Mouse (Mus musculus): Measurements from ENCODE around the gene Lmna. TPM values are rescaled to one million over a fixed set of nuclear protein-coding genes. Genes with fewer than 3 reads are reported as not detected.

Lmna gene
- polyA plus RNA-seq, 1 experiment from 2014 or later = 267 TPM

DNA sequence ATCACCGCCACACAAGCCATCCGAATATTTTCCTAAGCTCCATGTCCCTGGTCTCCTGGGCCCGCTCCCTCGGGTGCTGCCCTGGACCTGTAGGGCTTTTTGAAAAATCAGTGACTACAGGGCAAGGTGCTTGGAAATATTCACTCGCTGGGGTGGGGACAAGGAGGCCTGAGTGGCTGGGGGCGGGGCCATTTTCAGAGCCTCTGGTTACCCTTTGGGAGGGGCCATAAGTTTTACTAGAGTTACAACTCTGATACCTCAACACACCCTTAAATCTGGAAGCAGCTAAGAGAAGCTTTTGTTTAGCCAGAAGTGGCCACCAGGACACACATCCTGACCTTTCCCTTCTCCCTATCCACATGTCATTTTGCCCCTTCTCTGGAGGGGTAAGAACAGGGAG, 27.4 kb upstream of the Lmna start:
- H3K27ac ChIP-seq (replicated peaks) = peak overlapping the region; percentile 30; the same call in 1 of the 2 replicates

DNA sequence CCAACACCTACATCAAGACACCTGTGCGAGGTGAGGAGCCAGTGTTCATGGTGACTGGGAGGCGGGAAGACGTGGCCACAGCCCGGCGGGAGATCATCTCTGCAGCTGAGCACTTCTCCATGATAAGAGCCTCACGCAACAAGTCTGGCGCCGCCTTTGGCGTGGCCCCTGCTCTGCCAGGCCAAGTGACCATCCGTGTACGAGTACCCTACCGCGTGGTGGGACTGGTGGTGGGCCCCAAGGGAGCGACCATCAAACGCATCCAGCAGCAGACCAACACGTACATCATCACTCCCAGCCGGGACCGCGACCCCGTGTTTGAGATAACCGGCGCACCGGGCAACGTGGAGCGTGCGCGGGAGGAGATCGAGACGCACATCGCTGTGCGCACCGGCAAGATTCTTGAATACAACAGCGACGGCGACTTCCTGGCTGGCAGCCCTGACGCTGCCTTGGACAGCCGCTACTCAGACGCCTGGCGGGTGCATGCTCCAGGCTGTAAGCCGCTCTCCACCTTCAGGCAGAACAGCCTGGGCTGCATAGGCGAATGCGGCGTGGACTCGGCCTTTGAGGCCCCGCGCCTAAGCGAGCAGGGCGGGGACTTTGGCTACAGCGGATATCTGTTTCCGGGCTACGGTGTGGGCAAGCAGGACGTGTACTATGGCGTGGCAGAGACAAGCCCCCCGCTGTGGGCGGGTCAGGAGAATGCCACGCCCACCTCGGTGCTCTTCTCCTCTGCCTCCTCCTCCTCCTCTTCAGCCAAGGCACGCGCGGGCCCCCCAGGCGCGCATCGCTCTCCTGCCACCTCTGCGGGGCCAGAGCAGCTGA, 26.6 kb upstream of the Lmna start:
- TF ChIP-seq CTCF (IDR thresholded peaks at IDR 0.05; ENCODE audit: low read depth) = no peak; the same call in 1 of the 2 replicates
- TF ChIP-seq EP300 (optimal IDR thresholded peaks at IDR 0.05) = no peak
- no peaks in the 10 kb centered on the region for H3K9me3 ChIP-seq (ENCODE audit: control insufficient read depth, low read length)
- H3K27ac ChIP-seq (replicated peaks) = peak overlapping the region; percentile 30; the same call in 1 of the 2 replicates
- ATAC-seq (ENCODE audit: low FRiP score, low TSS enrichment) (peak; percentile 78), DNase-seq (ENCODE audit: low spot score) (peak; percentile 84)
- H3K9ac ChIP-seq (ENCODE audit: low read length) = peak overlapping the region; percentile 52
- peak overlapping the region; percentile 36 for H3K4me3 ChIP-seq (ENCODE audit: low read depth, low read length)
- H3K4me1 ChIP-seq (replicated peaks; ENCODE audit: control insufficient read depth, insufficient read depth) = peaks cover 13% of the 10 kb centered on the region; the same call in 1 of the 2 replicates
- 0 out of 2 replicates have a peak, but pooled peaks cover 4% of the 10 kb centered on the region for H3K36me3 ChIP-seq (ENCODE audit: control insufficient read depth, insufficient read depth, low read length)
- H3K27me3 ChIP-seq (ENCODE audit: control insufficient read depth, insufficient read depth, low read length) = no peaks in the 10 kb centered on the region
- peak overlapping the region; percentile 58 for H3K4me2 ChIP-seq (replicated peaks; ENCODE audit: low read depth)
- 12% methylated on average over 63 of the region's 64 CpGs for WGBS

More for the DNA sequence above, 27.4 kb upstream of the Lmna start:
- DNase-seq (ENCODE audit: low spot score) (no peak), ATAC-seq (ENCODE audit: low FRiP score, low TSS enrichment) (peak; percentile 1; the same call in 1 of the 2 replicates)
- Histone ChIP-seq H3K4me3 (ENCODE audit: low read depth, low read length) (no peak overlapping the region; the same call in 1 of the 2 replicates), H3K4me1 (replicated peaks; ENCODE audit: control insufficient read depth, insufficient read depth) (peaks cover 13% of the 10 kb centered on the region; the same call in 1 of the 2 replicates), H3K36me3 (ENCODE audit: control insufficient read depth, insufficient read depth, low read length) (peaks cover 4% of the 10 kb centered on the region; the same call in 1 of the 2 replicates), H3K4me2 (replicated peaks; ENCODE audit: low read depth) (peak overlapping the region; percentile 58), H3K9me3 (ENCODE audit: control insufficient read depth, low read length) (no peaks in the 10 kb centered on the region), H3K9ac (ENCODE audit: low read length) (peak overlapping the region; percentile 52; the same call in 1 of the 2 replicates), H3K27me3 (ENCODE audit: control insufficient read depth, insufficient read depth, low read length) (no peaks in the 10 kb centered on the region)
- WGBS = 70% methylated on average over 6 of the region's 6 CpGs
- TF ChIP-seq CTCF (IDR thresholded peaks at IDR 0.05; ENCODE audit: low read depth) = no peak
- no peak for TF ChIP-seq EP300 (optimal IDR thresholded peaks at IDR 0.05)

DNA sequence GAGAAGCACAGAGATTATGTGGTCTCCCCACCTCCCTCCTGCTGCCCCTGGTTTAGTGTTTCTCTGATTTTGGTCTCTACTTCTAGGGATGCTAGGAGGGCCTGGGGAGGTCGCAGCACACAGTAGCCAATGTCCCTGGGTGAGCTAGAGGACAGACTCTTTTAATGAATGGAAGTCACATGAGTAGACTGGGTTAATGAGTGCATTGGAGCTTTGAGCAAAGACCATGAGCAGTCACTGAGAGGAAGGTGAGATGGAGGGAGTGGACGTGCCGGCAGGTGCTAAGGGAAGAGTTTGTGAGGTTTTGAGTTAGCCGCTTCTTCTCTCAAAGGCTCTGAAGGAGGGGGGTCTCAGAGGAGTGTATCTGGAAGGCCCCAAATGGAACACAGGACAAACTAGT, 25.8 kb upstream of the Lmna start:
- Histone ChIP-seq H3K4me3 (ENCODE audit: low read depth, low read length) (no peak overlapping the region), H3K27me3 (ENCODE audit: control insufficient read depth, insufficient read depth, low read length) (no peaks in the 10 kb centered on the region), H3K4me2 (replicated peaks; ENCODE audit: low read depth) (0 out of 2 replicates have a peak overlapping the region, but pooled peaks have one; percentile 58), H3K36me3 (ENCODE audit: control insufficient read depth, insufficient read depth, low read length) (0 out of 2 replicates have a peak, but pooled peaks cover 4% of the 10 kb centered on the region), H3K9ac (ENCODE audit: low read length) (no peak overlapping the region), H3K4me1 (replicated peaks; ENCODE audit: control insufficient read depth, insufficient read depth) (peaks cover 13% of the 10 kb centered on the region; the same call in 1 of the 2 replicates), H3K9me3 (ENCODE audit: control insufficient read depth, low read length) (no peaks in the 10 kb centered on the region), H3K27ac (replicated peaks) (no peak overlapping the region)
- TF ChIP-seq EP300 (optimal IDR thresholded peaks at IDR 0.05) (no peak), CTCF (IDR thresholded peaks at IDR 0.05; ENCODE audit: low read depth) (no peak)
- ATAC-seq (ENCODE audit: low FRiP score, low TSS enrichment) (no peak), DNase-seq (ENCODE audit: low spot score) (no peak)
- WGBS = 69% methylated on average over 4 of the region's 4 CpGs

DNA sequence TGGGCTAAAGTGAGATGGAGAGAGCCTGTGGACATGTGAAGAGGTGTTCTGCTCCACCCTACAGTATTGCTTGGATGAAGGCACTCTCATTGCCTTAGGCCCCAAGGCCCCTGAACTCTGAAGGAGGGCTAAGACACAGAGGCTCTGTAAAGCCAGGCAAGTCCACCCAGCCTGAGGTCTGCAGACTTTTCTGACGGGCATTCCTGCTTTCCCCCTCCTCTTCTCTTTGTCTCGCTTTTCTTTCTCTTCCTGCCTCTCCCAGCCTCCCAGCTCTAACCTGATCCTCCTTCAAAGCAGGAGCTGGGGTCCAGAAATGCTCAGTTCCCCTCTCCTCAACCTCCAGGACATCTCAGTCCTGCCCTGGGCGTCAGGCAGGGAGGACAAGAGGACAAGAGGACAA, 25.2 kb upstream of the Lmna start:
- no peak overlapping the region for H3K4me3 ChIP-seq (ENCODE audit: low read depth, low read length)
- WGBS = 67% methylated on average over 3 of the region's 3 CpGs

DNA sequence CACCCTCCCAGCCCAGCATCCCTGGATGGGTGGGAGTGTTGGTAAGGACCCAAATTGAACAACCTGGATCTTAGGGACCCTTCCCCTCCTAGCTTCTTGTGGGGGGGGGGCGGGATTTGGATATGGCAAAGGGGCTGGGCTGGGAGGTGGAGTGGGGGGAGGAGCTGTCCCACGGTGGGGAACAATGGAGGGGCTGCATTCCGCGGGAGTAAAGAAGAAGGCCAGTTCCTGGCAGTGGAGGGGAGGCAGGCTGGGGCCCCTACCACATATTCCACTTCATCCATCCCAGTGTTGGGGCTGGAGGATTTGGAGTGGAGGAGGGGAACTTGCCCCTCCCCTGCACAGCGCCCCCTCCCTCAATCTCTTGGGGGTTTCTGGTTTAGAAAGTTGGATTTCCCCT, 23.9 kb upstream of the Lmna start:
- H3K27ac ChIP-seq (replicated peaks) = no peak overlapping the region
- H3K4me1 ChIP-seq (replicated peaks; ENCODE audit: control insufficient read depth, insufficient read depth) = peaks cover 13% of the 10 kb centered on the region; the same call in 1 of the 2 replicates
- peak overlapping the region; percentile 92 for H3K4me2 ChIP-seq (replicated peaks; ENCODE audit: low read depth)
- H3K9me3 ChIP-seq (ENCODE audit: control insufficient read depth, low read length) = no peaks in the 10 kb centered on the region
- WGBS = 10% methylated on average over 5 of the region's 5 CpGs
- H3K4me3 ChIP-seq (ENCODE audit: low read depth, low read length) = peak overlapping the region; percentile 77
- TF ChIP-seq CTCF (IDR thresholded peaks at IDR 0.05; ENCODE audit: low read depth) (no peak), EP300 (optimal IDR thresholded peaks at IDR 0.05) (no peak)
- no peak for ATAC-seq (ENCODE audit: low FRiP score, low TSS enrichment)
- 0 out of 2 replicates have a peak, but pooled peaks cover 4% of the 10 kb centered on the region for H3K36me3 ChIP-seq (ENCODE audit: control insufficient read depth, insufficient read depth, low read length)
- no peak for DNase-seq (ENCODE audit: low spot score)
- H3K27me3 ChIP-seq (ENCODE audit: control insufficient read depth, insufficient read depth, low read length) = no peaks in the 10 kb centered on the region
- H3K9ac ChIP-seq (ENCODE audit: low read length) = no peak overlapping the region; the same call in 1 of the 2 replicates

More for the DNA sequence above, 25.2 kb upstream of the Lmna start:
- no peak for ATAC-seq (ENCODE audit: low FRiP score, low TSS enrichment)
- H3K36me3 ChIP-seq (ENCODE audit: control insufficient read depth, insufficient read depth, low read length) = 0 out of 2 replicates have a peak, but pooled peaks cover 4% of the 10 kb centered on the region
- no peak overlapping the region for H3K4me2 ChIP-seq (replicated peaks; ENCODE audit: low read depth)
- H3K9me3 ChIP-seq (ENCODE audit: control insufficient read depth, low read length) = no peaks in the 10 kb centered on the region
- H3K9ac ChIP-seq (ENCODE audit: low read length) = no peak overlapping the region
- DNase-seq (ENCODE audit: low spot score) = no peak
- peaks cover 13% of the 10 kb centered on the region; the same call in 1 of the 2 replicates for H3K4me1 ChIP-seq (replicated peaks; ENCODE audit: control insufficient read depth, insufficient read depth)
- H3K27ac ChIP-seq (replicated peaks) = no peak overlapping the region
- no peaks in the 10 kb centered on the region for H3K27me3 ChIP-seq (ENCODE audit: control insufficient read depth, insufficient read depth, low read length)
- TF ChIP-seq CTCF (IDR thresholded peaks at IDR 0.05; ENCODE audit: low read depth) (no peak), EP300 (optimal IDR thresholded peaks at IDR 0.05) (no peak)

Data from stomach, postnatal 0 days (tissue).